Mouse (Mus musculus): ENCODE results near the gene Camkmt. TPM values are rescaled to one million over a fixed set of nuclear protein-coding genes. Genes with fewer than 3 reads are reported as not detected.

Gene Camkmt
- polyA plus RNA-seq, 1 experiment from 2014 or later: 12.1 TPM

DNA sequence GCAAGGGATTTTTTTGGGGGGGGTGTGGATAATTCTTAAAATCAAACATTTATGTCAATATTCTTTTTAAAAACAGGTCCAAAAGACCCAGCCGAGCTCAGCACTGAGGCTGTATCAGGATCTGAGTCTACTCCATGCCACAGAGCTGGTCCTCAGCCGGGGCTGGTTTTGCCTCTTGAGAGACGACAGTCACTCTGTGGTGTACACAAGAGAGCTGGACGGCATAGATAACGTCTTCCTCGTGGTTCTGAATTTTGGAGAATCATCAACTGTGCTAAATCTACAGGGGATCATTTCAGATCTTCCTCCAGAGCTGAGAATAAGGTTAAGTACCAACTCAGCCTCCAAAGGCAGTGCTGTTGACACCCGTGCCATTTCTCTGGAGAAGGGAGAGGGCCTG, 26.8 kb upstream of the Camkmt start:
- no peaks in the 10 kb centered on the region for H3K9me3 ChIP-seq (ENCODE audit: control insufficient read depth, low read length)
- no peak overlapping the region for H3K9ac ChIP-seq (ENCODE audit: low read length)
- DNase-seq (ENCODE audit: low spot score) (no peak), ATAC-seq (ENCODE audit: insufficient read depth, low FRiP score, low TSS enrichment) (no peak)
- H3K27me3 ChIP-seq (ENCODE audit: control insufficient read depth, insufficient read depth, low read length): no peaks in the 10 kb centered on the region
- no peak overlapping the region for H3K4me2 ChIP-seq (ENCODE audit: low read depth)
- H3K27ac ChIP-seq (ENCODE audit: low read depth, low read length): no peak overlapping the region
- no peak overlapping the region for H3K4me3 ChIP-seq (ENCODE audit: low read depth, low read length)
- peaks cover 5% of the 10 kb centered on the region for H3K36me3 ChIP-seq (ENCODE audit: control insufficient read depth, insufficient read depth, low read length)
- WGBS: 92% methylated on average over 7 of the region's 7 CpGs
- no peaks in the 10 kb centered on the region for H3K4me1 ChIP-seq (ENCODE audit: control insufficient read depth, insufficient read depth, low read length)

DNA sequence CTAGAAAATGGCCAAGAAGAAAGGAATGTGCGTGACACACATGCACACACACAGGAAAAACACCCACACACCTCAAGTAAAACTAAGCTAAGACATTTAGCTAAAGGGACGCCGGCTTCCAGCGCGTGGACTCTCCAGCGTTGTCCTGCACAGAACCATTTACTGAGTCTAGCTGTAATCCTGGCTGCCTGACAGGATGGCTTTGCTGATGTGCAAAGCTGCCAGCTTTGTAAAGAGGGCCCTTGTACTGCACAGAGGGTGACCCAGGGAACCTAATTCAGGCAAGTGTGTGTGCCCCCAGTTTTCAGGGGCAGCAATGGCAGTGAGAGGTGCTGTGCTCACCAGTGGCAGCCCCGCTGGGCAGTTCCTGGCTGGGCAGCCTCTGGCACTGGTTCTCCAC, 23.0 kb upstream of the Camkmt start:
- peaks cover 5% of the 10 kb centered on the region for H3K36me3 ChIP-seq (ENCODE audit: control insufficient read depth, insufficient read depth, low read length)

DNA sequence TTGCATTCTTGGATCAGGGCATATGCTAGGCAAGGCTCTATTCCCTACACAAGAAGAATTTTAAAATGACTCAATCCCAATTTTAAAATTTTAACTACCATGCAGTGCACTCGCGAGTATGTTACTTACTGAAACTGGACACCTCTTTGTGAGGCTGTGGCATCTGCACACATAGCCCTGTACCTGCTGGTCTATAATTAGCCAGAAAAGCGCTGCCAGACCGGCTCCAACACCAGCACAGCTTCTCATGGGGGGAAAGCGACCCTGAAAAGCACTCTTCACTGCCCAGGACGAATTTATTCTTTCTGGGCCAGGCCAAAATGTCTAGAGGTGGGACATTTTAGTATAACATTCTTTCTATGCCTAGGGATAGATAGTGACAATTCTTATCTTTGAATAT, 19.7 kb upstream of the Camkmt start:
- H3K36me3 ChIP-seq (ENCODE audit: control insufficient read depth, insufficient read depth, low read length): peaks cover 2% of the 10 kb centered on the region

More for the DNA sequence above, 23.0 kb upstream of the Camkmt start:
- WGBS: 98% methylated on average over 7 of the region's 7 CpGs
- no peak overlapping the region for H3K4me3 ChIP-seq (ENCODE audit: low read depth, low read length)
- no peaks in the 10 kb centered on the region for H3K9me3 ChIP-seq (ENCODE audit: control insufficient read depth, low read length)
- H3K4me1 ChIP-seq (ENCODE audit: control insufficient read depth, insufficient read depth, low read length): peaks cover under 1% of the 10 kb centered on the region; the same call in 1 of the 2 replicates
- no peak for DNase-seq (ENCODE audit: low spot score)
- H3K9ac ChIP-seq (ENCODE audit: low read length): no peak overlapping the region
- H3K4me2 ChIP-seq (ENCODE audit: low read depth): no peak overlapping the region
- ATAC-seq (ENCODE audit: insufficient read depth, low FRiP score, low TSS enrichment): no peak
- H3K27me3 ChIP-seq (ENCODE audit: control insufficient read depth, insufficient read depth, low read length): no peaks in the 10 kb centered on the region
- H3K27ac ChIP-seq (ENCODE audit: low read depth, low read length): no peak overlapping the region

GRCm38 (mm10) chr17:85071088-85071775, 19.1 kb upstream of the Camkmt start:
- 91% methylated on average over 8 of the region's 8 CpGs for WGBS
- no peaks in the 10 kb centered on the region; the same call in 1 of the 2 replicates for H3K36me3 ChIP-seq (ENCODE audit: control insufficient read depth, insufficient read depth, low read length)
- ATAC-seq (ENCODE audit: insufficient read depth, low FRiP score, low TSS enrichment): no peak
- H3K27me3 ChIP-seq (ENCODE audit: control insufficient read depth, insufficient read depth, low read length): no peaks in the 10 kb centered on the region
- H3K4me3 ChIP-seq (ENCODE audit: low read depth, low read length): no peak overlapping the region
- DNase-seq (ENCODE audit: low spot score): no peak
- no peak overlapping the region for H3K27ac ChIP-seq (ENCODE audit: low read depth, low read length)
- peaks cover 7% of the 10 kb centered on the region for H3K4me1 ChIP-seq (ENCODE audit: control insufficient read depth, insufficient read depth, low read length)
- no peaks in the 10 kb centered on the region for H3K9me3 ChIP-seq (ENCODE audit: control insufficient read depth, low read length)
- H3K9ac ChIP-seq (ENCODE audit: low read length): no peak overlapping the region
- H3K4me2 ChIP-seq (ENCODE audit: low read depth): no peak overlapping the region

More for the DNA sequence above, 19.7 kb upstream of the Camkmt start:
- no peak overlapping the region for H3K27ac ChIP-seq (ENCODE audit: low read depth, low read length)
- 86% methylated on average over 6 of the region's 6 CpGs for WGBS
- peaks cover 7% of the 10 kb centered on the region for H3K4me1 ChIP-seq (ENCODE audit: control insufficient read depth, insufficient read depth, low read length)
- H3K4me2 ChIP-seq (ENCODE audit: low read depth): no peak overlapping the region
- DNase-seq (ENCODE audit: low spot score) (no peak), ATAC-seq (ENCODE audit: insufficient read depth, low FRiP score, low TSS enrichment) (no peak)
- no peak overlapping the region for H3K4me3 ChIP-seq (ENCODE audit: low read depth, low read length)
- no peak overlapping the region for H3K9ac ChIP-seq (ENCODE audit: low read length)
- no peaks in the 10 kb centered on the region for H3K27me3 ChIP-seq (ENCODE audit: control insufficient read depth, insufficient read depth, low read length)
- no peaks in the 10 kb centered on the region for H3K9me3 ChIP-seq (ENCODE audit: control insufficient read depth, low read length)

GRCm38 (mm10) chr17:85072383-85072782, 18.0 kb upstream of the Camkmt start:
- 50% methylated on average over 11 of the region's 11 CpGs for WGBS
- no peaks in the 10 kb centered on the region for H3K9me3 ChIP-seq (ENCODE audit: control insufficient read depth, low read length)
- H3K27ac ChIP-seq (ENCODE audit: low read depth, low read length): peak overlapping the region; percentile 17; the same call in 1 of the 2 replicates
- DNase-seq (ENCODE audit: low spot score) (no peak), ATAC-seq (ENCODE audit: insufficient read depth, low FRiP score, low TSS enrichment) (no peak)
- no peak overlapping the region for H3K4me2 ChIP-seq (ENCODE audit: low read depth)
- peaks cover 7% of the 10 kb centered on the region for H3K4me1 ChIP-seq (ENCODE audit: control insufficient read depth, insufficient read depth, low read length)
- no peak overlapping the region; the same call in 1 of the 2 replicates for H3K9ac ChIP-seq (ENCODE audit: low read length)
- no peaks in the 10 kb centered on the region for H3K27me3 ChIP-seq (ENCODE audit: control insufficient read depth, insufficient read depth, low read length)
- no peak overlapping the region for H3K4me3 ChIP-seq (ENCODE audit: low read depth, low read length)
- H3K36me3 ChIP-seq (ENCODE audit: control insufficient read depth, insufficient read depth, low read length): no peaks in the 10 kb centered on the region; the same call in 1 of the 2 replicates

GRCm38 (mm10) chr17:85073214-85073613, 17.1 kb upstream of the Camkmt start:
- DNase-seq (ENCODE audit: low spot score) (no peak), ATAC-seq (ENCODE audit: insufficient read depth, low FRiP score, low TSS enrichment) (no peak)
- WGBS: 67% methylated on average over 7 of the region's 7 CpGs
- H3K27me3 ChIP-seq (ENCODE audit: control insufficient read depth, insufficient read depth, low read length): no peaks in the 10 kb centered on the region
- no peak overlapping the region for H3K4me3 ChIP-seq (ENCODE audit: low read depth, low read length)
- H3K36me3 ChIP-seq (ENCODE audit: control insufficient read depth, insufficient read depth, low read length): no peaks in the 10 kb centered on the region; the same call in 1 of the 2 replicates
- no peaks in the 10 kb centered on the region for H3K9me3 ChIP-seq (ENCODE audit: control insufficient read depth, low read length)
- H3K27ac ChIP-seq (ENCODE audit: low read depth, low read length): peak overlapping the region; percentile 17; the same call in 1 of the 2 replicates
- no peak overlapping the region for H3K9ac ChIP-seq (ENCODE audit: low read length)
- H3K4me1 ChIP-seq (ENCODE audit: control insufficient read depth, insufficient read depth, low read length): peaks cover 7% of the 10 kb centered on the region
- H3K4me2 ChIP-seq (ENCODE audit: low read depth): no peak overlapping the region

- Histone ChIP-seq H3K27me3 (ENCODE audit: control insufficient read depth, insufficient read depth, low read length) (no peaks in the 10 kb centered on the region), H3K4me3 (ENCODE audit: low read depth, low read length) (no peak overlapping the region), H3K4me1 (ENCODE audit: control insufficient read depth, insufficient read depth, low read length) (peaks cover 7% of the 10 kb centered on the region), H3K27ac (ENCODE audit: low read depth, low read length) (no peak overlapping the region), H3K4me2 (ENCODE audit: low read depth) (no peak overlapping the region), H3K9me3 (ENCODE audit: control insufficient read depth, low read length) (no peaks in the 10 kb centered on the region), H3K9ac (ENCODE audit: low read length) (no peak overlapping the region), H3K36me3 (ENCODE audit: control insufficient read depth, insufficient read depth, low read length) (peaks cover 2% of the 10 kb centered on the region; the same call in 1 of the 2 replicates)
- no peak for ATAC-seq (ENCODE audit: insufficient read depth, low FRiP score, low TSS enrichment)
- DNase-seq (ENCODE audit: low spot score): no peak
- WGBS: 89% methylated on average over 4 of the region's 4 CpGs
Observed at GRCm38 (mm10) chr17:85074083-85074482, 16.3 kb upstream of the Camkmt start.

DNA sequence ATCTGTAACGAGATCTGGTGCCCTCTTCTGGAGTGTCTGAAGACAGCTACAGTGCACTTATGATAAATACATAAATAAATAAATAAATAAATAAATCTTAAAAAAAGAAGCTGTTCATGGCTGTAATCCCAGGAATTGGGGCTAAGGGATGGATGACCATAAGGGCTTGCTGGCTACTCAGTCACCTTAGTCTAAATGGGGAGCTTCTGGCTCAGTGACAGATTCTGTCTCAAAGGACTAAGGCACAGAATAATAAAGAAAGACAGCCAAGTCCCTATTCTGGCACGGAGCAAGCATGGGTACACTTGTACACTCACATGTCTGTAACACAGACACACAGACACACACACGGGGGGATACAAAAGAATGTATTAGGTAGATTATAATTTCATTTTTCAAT, 11.1 kb upstream of the Camkmt start:
- H3K4me2 ChIP-seq (ENCODE audit: low read depth): no peak overlapping the region
- peaks cover 2% of the 10 kb centered on the region; the same call in 1 of the 2 replicates for H3K36me3 ChIP-seq (ENCODE audit: control insufficient read depth, insufficient read depth, low read length)
- 96% methylated on average over 3 of the region's 3 CpGs for WGBS
- no peaks in the 10 kb centered on the region for H3K4me1 ChIP-seq (ENCODE audit: control insufficient read depth, insufficient read depth, low read length)
- no peak overlapping the region for H3K9ac ChIP-seq (ENCODE audit: low read length)
- no peaks in the 10 kb centered on the region for H3K9me3 ChIP-seq (ENCODE audit: control insufficient read depth, low read length)
- DNase-seq (ENCODE audit: low spot score) (no peak), ATAC-seq (ENCODE audit: insufficient read depth, low FRiP score, low TSS enrichment) (no peak)
- H3K27ac ChIP-seq (ENCODE audit: low read depth, low read length): no peak overlapping the region
- H3K4me3 ChIP-seq (ENCODE audit: low read depth, low read length): no peak overlapping the region
- no peaks in the 10 kb centered on the region for H3K27me3 ChIP-seq (ENCODE audit: control insufficient read depth, insufficient read depth, low read length)

DNA sequence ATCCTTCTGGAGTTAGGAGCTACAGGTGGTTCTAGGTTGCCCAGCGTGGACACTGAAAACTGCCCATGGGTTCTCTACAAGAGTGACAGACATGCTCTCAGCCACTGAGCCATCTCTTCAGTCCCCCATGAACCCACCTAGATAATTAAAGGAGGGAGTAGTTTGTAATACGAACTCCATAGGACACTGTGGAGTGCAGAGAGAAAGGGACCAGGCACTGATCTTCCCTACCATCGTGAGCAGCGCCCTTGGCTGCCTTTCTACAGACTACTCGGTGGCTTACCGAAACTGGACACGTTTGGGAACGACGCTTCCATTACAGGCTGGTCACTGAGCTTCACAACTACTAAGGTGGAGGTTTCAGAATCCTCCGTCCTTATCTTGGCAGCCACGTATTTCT, 9.6 kb upstream of the Camkmt start:
- no peak overlapping the region for H3K9ac ChIP-seq (ENCODE audit: low read length)
- no peak for ATAC-seq (ENCODE audit: insufficient read depth, low FRiP score, low TSS enrichment)
- no peak for DNase-seq (ENCODE audit: low spot score)
- peaks cover 2% of the 10 kb centered on the region; the same call in 1 of the 2 replicates for H3K36me3 ChIP-seq (ENCODE audit: control insufficient read depth, insufficient read depth, low read length)
- H3K27me3 ChIP-seq (ENCODE audit: control insufficient read depth, insufficient read depth, low read length): no peaks in the 10 kb centered on the region
- 92% methylated on average over 11 of the region's 11 CpGs for WGBS
- no peaks in the 10 kb centered on the region for H3K4me1 ChIP-seq (ENCODE audit: control insufficient read depth, insufficient read depth, low read length)
- H3K27ac ChIP-seq (ENCODE audit: low read depth, low read length): no peak overlapping the region
- no peaks in the 10 kb centered on the region for H3K9me3 ChIP-seq (ENCODE audit: control insufficient read depth, low read length)
- H3K4me2 ChIP-seq (ENCODE audit: low read depth): no peak overlapping the region
- no peak overlapping the region for H3K4me3 ChIP-seq (ENCODE audit: low read depth, low read length)
